Mouse (Mus musculus): ENCODE measurements at regions not wholly inside any gene's neighbourhood (a gene's known extent, or its start where the extent isn't known, plus 50 kb on each side); places are given as distances from the start of the nearest gene placed in this dataset.

- TF ChIP-seq CTCF (IDR thresholded peaks at IDR 0.05; ENCODE audit: low read depth) (no peak), EP300 (optimal IDR thresholded peaks at IDR 0.05) (no peak)
Observed at GRCm38 (mm10) chr3:38652985-38653685, 168.5 kb upstream of the Ankrd50 start.
